Mouse (Mus musculus) c-Kit-positive CD71-positive TER-119-negative erythroid progenitor cells, embryonic 14.5 days (primary cell): ENCODE measurements around the gene Cd247.
A peak's percentile ranks its signal among the peaks of the same experiment; 100 is the strongest.
"Not testable (repeated sequence)": the region's sequence is repeated elsewhere in the genome, so short reads cannot be mapped to it uniquely, and the experiment has no call there.

Experiments used
- DNase-seq: peaks from one replicate; pipeline ENCODE4 v3.0.0-alpha.2; 2013; ENCODE audit warnings: low read depth

Gene Cd247

GRCm38 (mm10) chr1:165788511-165788910 is at the start of gene Cd247:
Gene Cd247 (plus strand): TSS chr1:165788681.
- DNase-seq = no peak

GRCm38 (mm10) chr1:165738985-165739384 is 49.5 kb upstream of the Cd247 start:
- DNase-seq = no peak

GRCm38 (mm10) chr1:165741989-165742388 is 46.5 kb upstream of the Cd247 start:
- no peak for DNase-seq

- no peak for DNase-seq
These were observed 40.4 kb upstream of the Cd247 start for GRCm38 (mm10) chr1:165748053-165748452.

- no peak for DNase-seq
These were observed 37.3 kb upstream of the Cd247 start for GRCm38 (mm10) chr1:165751142-165751541.

- DNase-seq = no peak
These were observed 36.6 kb upstream of the Cd247 start for GRCm38 (mm10) chr1:165751838-165752237.

GRCm38 (mm10) chr1:165754205-165754604 is 34.3 kb upstream of the Cd247 start:
- no peak for DNase-seq

GRCm38 (mm10) chr1:165755194-165755593 is 33.3 kb upstream of the Cd247 start:
- no peak for DNase-seq

GRCm38 (mm10) chr1:165761522-165762305 is 26.8 kb upstream of the Cd247 start:
- DNase-seq = no peak

GRCm38 (mm10) chr1:165762498-165762897 is 26.0 kb upstream of the Cd247 start:
- DNase-seq = not testable (repeated sequence)

- DNase-seq = no peak
These were observed 25.4 kb upstream of the Cd247 start for GRCm38 (mm10) chr1:165762914-165763634.

- peak; percentile 95 for DNase-seq
These were observed 24.7 kb upstream of the Cd247 start, which contains the start of gene Creg1 for GRCm38 (mm10) chr1:165763635-165764372. Gene Creg1 (plus strand): TSS chr1:165763746.

- DNase-seq = no peak
These were observed 23.9 kb upstream of the Cd247 start for GRCm38 (mm10) chr1:165764571-165764970.

GRCm38 (mm10) chr1:165765041-165765440 is 23.4 kb upstream of the Cd247 start:
- DNase-seq = no peak

GRCm38 (mm10) chr1:165765651-165766294 is 22.7 kb upstream of the Cd247 start:
- DNase-seq = no peak

GRCm38 (mm10) chr1:165766295-165766890 is 22.1 kb upstream of the Cd247 start:
- peak; percentile 61 for DNase-seq

- DNase-seq = peak; percentile 71
These were observed 19.5 kb upstream of the Cd247 start for GRCm38 (mm10) chr1:165768894-165769512.

- DNase-seq = no peak
These were observed 18.2 kb upstream of the Cd247 start for GRCm38 (mm10) chr1:165770181-165770759.

GRCm38 (mm10) chr1:165771491-165771897 is 17.0 kb upstream of the Cd247 start:
- DNase-seq = peak; percentile 87

- DNase-seq = no peak
These were observed 16.5 kb upstream of the Cd247 start for GRCm38 (mm10) chr1:165771998-165772397.
